Comparison of ENCODE assay signal across 10 mouse cellular contexts in genomic region chr1:151251194-151252010, GRCm38 (mm10). TPM values are rescaled to one million over a fixed set of nuclear protein-coding genes. Genes with fewer than 3 reads are reported as not detected.
A peak's percentile ranks its signal among the peaks of the same experiment; 100 is the strongest.
DNase-seq lines count a peak whose midpoint lies in the region; ATAC-seq and TF ChIP-seq lines count a peak whose summit lies in the region.
"Had no signal": no experiment of that assay in that cellular context is flagged by ENCODE, and none has a peak within 500 bp of the region (broad histone marks: within the 10 kb centered on the region; RNA-seq: fewer than 3 reads in every experiment).

No protein-coding gene starts in this region.

- H3K27ac ChIP-seq in hindbrain, postnatal 0 days, result no peak overlapping the region
- H3K27ac ChIP-seq in small intestine, adult 2 months (ENCODE audit: insufficient read depth, low read depth, low read length), result peak overlapping the region; percentile 64

- H3K9me3 ChIP-seq in megakaryocyte, embryonic 14.5 days, result no peaks in the 10 kb centered on the region
- H3K9me3 ChIP-seq in hindbrain, postnatal 0 days (ENCODE audit: low read length), result no peaks in the 10 kb centered on the region

- no peak; the same call in 1 of the 2 replicates for ATAC-seq in megakaryocyte, adult 5-6 weeks (ENCODE audit: poor library complexity, severe bottlenecking)
- peak; percentile 59; the same call in 1 of the 2 replicates for ATAC-seq in hindbrain, postnatal 0 days
- ATAC-seq in cerebellum, adult (ENCODE audit: insufficient number of reproducible peaks, low FRiP score, low TSS enrichment), result no peak
- no peak for ATAC-seq in megakaryocyte-erythroid progenitor cell, adult 5-6 weeks (replicated peaks; ENCODE audit: low FRiP score, low TSS enrichment, poor library complexity, severe bottlenecking)

- peak overlapping the region; percentile 19; the same call in 1 of the 2 replicates for H3K4me2 ChIP-seq in hindbrain, postnatal 0 days (ENCODE audit: low read depth, low read length)

- DNase-seq in heart, adult 11 months, result peak; percentile 83
- no peak for DNase-seq in heart, postnatal 25 days (ENCODE audit: low spot score)
- DNase-seq in hindbrain, postnatal 0 days (ENCODE audit: low spot score), result no peak

- peaks cover 10% of the 10 kb centered on the region for H3K4me1 ChIP-seq in megakaryocyte, embryonic 14.5 days
- no peaks in the 10 kb centered on the region for H3K4me1 ChIP-seq in hindbrain, postnatal 0 days (ENCODE audit: insufficient read depth, low read length)
- no peaks in the 10 kb centered on the region for H3K4me1 ChIP-seq in small intestine, adult 2 months (ENCODE audit: control insufficient read depth, insufficient read depth, insufficient read length, low read length)

- no peak overlapping the region for H3K9ac ChIP-seq in hindbrain, postnatal 0 days (replicated peaks; ENCODE audit: low read length)

- H3K36me3 ChIP-seq in megakaryocyte, embryonic 14.5 days (replicated peaks; ENCODE audit: low read length), result no peaks in the 10 kb centered on the region
- no peaks in the 10 kb centered on the region for H3K36me3 ChIP-seq in hindbrain, postnatal 0 days (ENCODE audit: insufficient read depth, low read length)
- H3K36me3 ChIP-seq in small intestine, adult 2 months (ENCODE audit: control insufficient read depth, insufficient read depth, low read length), result no peaks in the 10 kb centered on the region

- intact Hi-C loops in heart, postnatal 25 days (cut with DNase I), result no loop called here

- 73% methylated on average over 14 of the region's 14 CpGs for WGBS in hindbrain, postnatal 0 days
- 85% methylated on average over 14 of the region's 14 CpGs for whole genome bisulfite sequencing in small intestine, adult 2 months

- H3K27me3 ChIP-seq in megakaryocyte, embryonic 14.5 days (replicated peaks), result peaks cover 2% of the 10 kb centered on the region
- no peaks in the 10 kb centered on the region for H3K27me3 ChIP-seq in hindbrain, postnatal 0 days (ENCODE audit: insufficient read depth, low read length)
- H3K27me3 ChIP-seq in small intestine, adult 2 months (ENCODE audit: control insufficient read depth, insufficient read depth, low read length), result no peaks in the 10 kb centered on the region

- peak overlapping the region; percentile 73 for H3K4me3 ChIP-seq in megakaryocyte, embryonic 14.5 days (replicated peaks)
- H3K4me3 ChIP-seq in hindbrain, postnatal 0 days (ENCODE audit: low read length), result no peak overlapping the region
- H3K4me3 ChIP-seq in small intestine, adult 2 months (ENCODE audit: low read depth, low read length), result no peak overlapping the region

- no peak for TF ChIP-seq POLR2A in small intestine, adult 2 months (IDR thresholded peaks at IDR 0.05; ENCODE audit: low read depth, low read length)

- TF ChIP-seq CTCF in hindbrain, postnatal 0 days (IDR thresholded peaks at IDR 0.05; ENCODE audit: low read depth), result no peak
- TF ChIP-seq CTCF in small intestine, adult 2 months (IDR thresholded peaks at IDR 0.05; ENCODE audit: extremely low read depth, insufficient read length, insufficient replicate concordance, low read depth, low read length), result no peak

RNA-seq across cellular contexts. Expression of gene Gm47996, which starts 41.5 kb away (rescaled TPM):
- total RNA-seq in heart, postnatal 25 days (2021), result not detected
- not detected in 2 replicates for polyA plus RNA-seq in megakaryocyte, embryonic 14.5 days (2012; ENCODE audit: insufficient read depth, low replicate concordance)
- not detected in 2 replicates for total RNA-seq in megakaryocyte, adult 5-6 weeks (2015)
- not detected in 2 replicates for total RNA-seq in megakaryocyte, adult 5-6 weeks (2017)
- total RNA-seq in hindbrain, postnatal 0 days (2014; rRNA removed), result not detected in 2 replicates
- polyA plus RNA-seq in hindbrain, postnatal 0 days (2015; fragmentation: Nextera tagmentation; extraction: Ambion mirVana), result not detected in 2 replicates
- 0.13 TPM in 1 of 2 replicates, not detected in the other for polyA plus RNA-seq in small intestine, adult 2 months (2012; rRNA removed)
- not detected in 2 replicates for total RNA-seq in megakaryocyte-erythroid progenitor cell, adult 5-6 weeks (2014; fragmentation: Nextera tagmentation)
- total RNA-seq in megakaryocyte-erythroid progenitor cell, adult 5-6 weeks (2017), result not detected in 2 replicates
- total RNA-seq: adrenal gland, postnatal 4 days; neutrophil, adult 5-6 weeks had no signal

RNA-seq across cellular contexts. Expression of gene 3110040M04Rik, which starts 47.5 kb away (rescaled TPM):
- not detected for total RNA-seq in heart, postnatal 25 days (2021)
- polyA plus RNA-seq in megakaryocyte, embryonic 14.5 days (2012; ENCODE audit: insufficient read depth, low replicate concordance), result 5.9 TPM in 1 of 2 replicates, not detected in the other
- total RNA-seq in megakaryocyte, adult 5-6 weeks (2015), result not detected in 2 replicates
- total RNA-seq in megakaryocyte, adult 5-6 weeks (2017), result 0.33 TPM in 1 of 2 replicates, not detected in the other
- not detected in 2 replicates for total RNA-seq in hindbrain, postnatal 0 days (2014; rRNA removed)
- polyA plus RNA-seq in hindbrain, postnatal 0 days (2015; fragmentation: Nextera tagmentation; extraction: Ambion mirVana), result not detected in 2 replicates
- 1.3 TPM in 1 of 2 replicates, not detected in the other for polyA plus RNA-seq in small intestine, adult 2 months (2012; rRNA removed)
- total RNA-seq in megakaryocyte-erythroid progenitor cell, adult 5-6 weeks (2014; fragmentation: Nextera tagmentation), result not detected in 2 replicates
- 3.3 TPM in 1 of 2 replicates, not detected in the other for total RNA-seq in megakaryocyte-erythroid progenitor cell, adult 5-6 weeks (2017)
- total RNA-seq: adrenal gland, postnatal 4 days; neutrophil, adult 5-6 weeks had no signal

RNA-seq across cellular contexts. Expression of gene Gm47995, which starts 53.2 kb away (rescaled TPM):
- not detected for total RNA-seq in heart, postnatal 25 days (2021)
- not detected in 2 replicates for polyA plus RNA-seq in megakaryocyte, embryonic 14.5 days (2012; ENCODE audit: insufficient read depth, low replicate concordance)
- total RNA-seq in megakaryocyte, adult 5-6 weeks (2015), result not detected in 2 replicates
- 1.1 and 1.6 TPM in 2 replicates for total RNA-seq in megakaryocyte, adult 5-6 weeks (2017)
- not detected in 2 replicates for total RNA-seq in hindbrain, postnatal 0 days (2014; rRNA removed)
- polyA plus RNA-seq in hindbrain, postnatal 0 days (2015; fragmentation: Nextera tagmentation; extraction: Ambion mirVana), result not detected in 2 replicates
- 0.27 and 0.42 TPM in 2 replicates for polyA plus RNA-seq in small intestine, adult 2 months (2012; rRNA removed)
- not detected in 2 replicates for total RNA-seq in megakaryocyte-erythroid progenitor cell, adult 5-6 weeks (2014; fragmentation: Nextera tagmentation)
- total RNA-seq in megakaryocyte-erythroid progenitor cell, adult 5-6 weeks (2017), result 0.91 and 3.4 TPM in 2 replicates
- total RNA-seq: adrenal gland, postnatal 4 days; neutrophil, adult 5-6 weeks had no signal

RNA-seq across cellular contexts. Expression of gene Gm8947, which starts 59.2 kb away (rescaled TPM):
- not detected for total RNA-seq in heart, postnatal 25 days (2021)
- 1.0 TPM in 1 of 2 replicates, not detected in the other for polyA plus RNA-seq in megakaryocyte, embryonic 14.5 days (2012; ENCODE audit: insufficient read depth, low replicate concordance)
- total RNA-seq in megakaryocyte, adult 5-6 weeks (2015), result 0.85 TPM in 1 of 2 replicates, not detected in the other
- 0.18 TPM in 1 of 2 replicates, not detected in the other for total RNA-seq in megakaryocyte, adult 5-6 weeks (2017)
- not detected in 2 replicates for total RNA-seq in hindbrain, postnatal 0 days (2014; rRNA removed)
- polyA plus RNA-seq in hindbrain, postnatal 0 days (2015; fragmentation: Nextera tagmentation; extraction: Ambion mirVana), result not detected in 2 replicates
- polyA plus RNA-seq in small intestine, adult 2 months (2012; rRNA removed), result 0.16 TPM in 1 of 2 replicates, not detected in the other
- total RNA-seq in megakaryocyte-erythroid progenitor cell, adult 5-6 weeks (2014; fragmentation: Nextera tagmentation), result 0.64 TPM in 1 of 2 replicates, not detected in the other
- total RNA-seq in megakaryocyte-erythroid progenitor cell, adult 5-6 weeks (2017), result 0.27 TPM in 1 of 2 replicates, not detected in the other
- total RNA-seq: neutrophil, adult 5-6 weeks had no signal
